Mouse (Mus musculus) Patski (cell line): ENCODE data around the gene Zdhhc14. TPM values are rescaled to one million over a fixed set of nuclear protein-coding genes. Genes with fewer than 3 reads are reported as not detected.

Experiments
- ATAC-seq: fragments of 100-300 bp; one replicate; pipeline ENCODE4 v1.8.0; 2021
- CTCF ChIA-PET: fragments of 350-600 bp; sonication (Branson Sonifier 250); formaldehyde crosslinking; loops from one replicate; lab custom pipeline; 2022; ENCODE audit warnings: inconsistent platforms; lab: Charles Lee
- POLR2A ChIA-PET: fragments of 350-600 bp; sonication (Branson Sonifier 250); formaldehyde crosslinking; loops from one replicate; lab custom pipeline; 2022; ENCODE audit warnings: antibody characterized with exemption, inconsistent platforms; lab: Charles Lee
- DNase-seq: peaks from one replicate; pipeline ENCODE4 v3.0.0-alpha.2; 2011; ENCODE audit warnings: low read depth, low spot score
- H3K27me3 ChIP-seq: fragments of 371-371 bp; one replicate; pipeline ENCODE4 v1.5.1; 2021
- CTCF ChIP-seq: fragments of 100-300 bp; IDR thresholded peaks from one replicate; pipeline ENCODE4 v1.5.1; 2021
- in situ Hi-C: fragments of 300-500 bp; cut with MboI; formaldehyde crosslinking; loops from 3 replicates; pipeline ENCODE4 v1.11.1; 2018; ENCODE audit warnings: low pct_unique_long_range_greater_than_20kb, mixed read lengths
- polyA plus RNA-seq: library from polyadenylated mRNA; unstranded; gene quantifications from one replicate; pipeline ENCODE4 v1.2.3, GENCODE M21; 2021

Gene Zdhhc14
- polyA plus RNA-seq, 1 experiment from 2014 or later: 2.4 TPM

DNA sequence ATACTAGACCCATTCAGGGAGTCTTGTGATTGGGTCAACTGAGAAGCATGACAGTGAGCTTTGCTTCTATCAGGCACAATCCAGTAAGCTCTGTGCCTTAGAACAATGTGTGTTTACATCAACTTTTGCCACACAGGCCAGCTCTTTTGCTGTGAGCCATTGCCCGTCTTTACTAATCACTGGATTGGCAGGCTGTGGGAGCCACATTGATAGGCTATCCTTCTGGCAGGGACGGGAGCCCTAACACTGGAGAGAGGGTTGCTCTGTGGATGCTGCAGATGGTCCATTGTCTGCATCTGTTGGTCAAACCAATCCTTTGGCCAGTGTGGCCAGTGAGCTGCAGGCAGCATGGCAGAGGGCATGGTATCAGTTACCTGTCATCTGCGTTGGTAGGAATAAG, 58.8 kb downstream of the Zdhhc14 start:
- in situ Hi-C loops: no loop called here
- ChIA-PET CTCF (no interaction called here), POLR2A (no interaction called here)
- H3K27me3 ChIP-seq: no peaks in the 10 kb centered on the region
- ATAC-seq: no peak
- TF ChIP-seq CTCF: no peak
- no peak for DNase-seq

DNA sequence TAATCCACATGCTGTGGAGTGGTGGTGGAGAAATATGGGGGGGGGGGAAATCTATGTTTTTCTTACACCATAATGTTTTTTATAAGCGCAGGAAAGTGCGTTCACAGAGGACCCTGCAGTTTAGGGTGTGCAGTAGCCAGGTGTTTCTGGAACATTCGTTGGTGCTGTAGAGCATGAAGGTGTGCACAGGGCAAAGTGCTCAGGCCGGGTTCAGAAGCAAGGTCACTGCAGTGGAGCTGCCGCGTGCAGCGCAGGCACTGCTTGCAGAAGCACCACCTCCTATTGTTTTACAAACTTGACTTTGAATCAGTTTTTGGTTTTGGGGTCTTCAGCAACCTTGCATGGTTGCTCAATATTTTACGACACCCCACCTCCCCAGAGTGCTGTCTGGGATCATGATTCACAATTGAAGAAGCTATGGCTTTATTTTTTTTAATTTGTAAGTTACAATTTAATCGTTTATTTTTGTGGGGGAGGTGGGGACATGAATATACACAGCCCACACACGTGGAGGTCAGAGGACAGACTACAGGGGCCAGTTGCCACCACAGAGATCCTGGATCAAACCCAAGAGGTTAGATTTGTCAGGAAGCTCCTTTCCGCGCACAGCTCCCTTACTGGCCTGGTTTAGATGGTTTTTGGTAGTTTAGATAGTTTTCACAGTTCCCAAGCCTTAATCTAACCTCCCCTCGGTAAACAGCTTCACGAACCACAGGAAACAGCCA, 59.8 kb downstream of the Zdhhc14 start:
- ATAC-seq (no peak), DNase-seq (no peak)
- ChIA-PET POLR2A (no interaction called here), CTCF (no interaction called here)
- H3K27me3 ChIP-seq: no peaks in the 10 kb centered on the region
- TF ChIP-seq CTCF: no peak
- in situ Hi-C loops: no loop called here

DNA sequence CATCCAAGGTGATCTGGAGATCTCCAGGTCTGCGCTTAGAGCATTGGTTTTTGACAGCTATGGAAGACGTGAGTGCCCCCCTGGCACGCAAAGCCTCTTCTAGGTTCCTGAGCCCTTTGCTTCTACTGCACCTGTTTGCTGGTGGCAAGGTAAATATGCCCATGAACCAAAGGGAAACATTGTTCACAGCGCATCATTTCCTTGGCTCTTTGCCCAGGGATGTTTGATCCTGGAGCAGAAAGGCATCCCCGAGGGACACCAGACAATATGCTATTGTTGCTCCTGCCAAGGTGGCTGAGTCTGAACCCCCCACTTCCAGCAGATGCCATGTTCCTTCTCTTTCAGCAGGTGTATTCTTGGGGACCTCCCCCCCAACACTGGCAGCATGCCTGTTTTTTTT, 61.2 kb downstream of the Zdhhc14 start:
- CTCF ChIA-PET: no interaction called here
- in situ Hi-C loops: no loop called here
- ATAC-seq: no peak
- H3K27me3 ChIP-seq: no peaks in the 10 kb centered on the region
- TF ChIP-seq CTCF: no peak
- no peak for DNase-seq
- POLR2A ChIA-PET: no interaction called here

DNA sequence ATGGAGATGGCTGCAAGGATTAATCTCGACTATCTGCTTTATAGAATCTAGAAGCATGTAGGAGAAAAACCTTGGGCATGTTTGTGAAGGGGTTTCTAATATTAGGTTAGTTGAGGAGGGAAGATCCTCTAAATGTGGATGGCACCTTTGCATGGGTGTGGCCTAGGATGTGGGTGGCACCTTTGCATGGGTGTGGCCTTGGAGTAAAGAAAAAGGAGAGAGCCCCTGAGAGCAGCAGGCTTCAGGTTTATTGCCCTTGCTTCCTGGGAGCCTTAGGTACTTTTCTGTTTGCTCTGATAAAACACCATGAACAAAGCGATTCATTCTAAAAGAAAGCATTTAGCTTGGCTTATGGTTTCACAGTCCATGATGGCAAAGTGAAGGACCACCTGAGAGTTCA, 62.2 kb downstream of the Zdhhc14 start:
- ChIA-PET CTCF (no interaction called here), POLR2A (interaction anchor here (1.3 kb wide), 1 partner anchor 12 kb away, joined by 3 read pairs; no protein-coding TSS in a partner anchor)
- TF ChIP-seq CTCF: no peak
- no peaks in the 10 kb centered on the region for H3K27me3 ChIP-seq
- in situ Hi-C loops: no loop called here
- ATAC-seq: no peak
- no peak for DNase-seq

DNA sequence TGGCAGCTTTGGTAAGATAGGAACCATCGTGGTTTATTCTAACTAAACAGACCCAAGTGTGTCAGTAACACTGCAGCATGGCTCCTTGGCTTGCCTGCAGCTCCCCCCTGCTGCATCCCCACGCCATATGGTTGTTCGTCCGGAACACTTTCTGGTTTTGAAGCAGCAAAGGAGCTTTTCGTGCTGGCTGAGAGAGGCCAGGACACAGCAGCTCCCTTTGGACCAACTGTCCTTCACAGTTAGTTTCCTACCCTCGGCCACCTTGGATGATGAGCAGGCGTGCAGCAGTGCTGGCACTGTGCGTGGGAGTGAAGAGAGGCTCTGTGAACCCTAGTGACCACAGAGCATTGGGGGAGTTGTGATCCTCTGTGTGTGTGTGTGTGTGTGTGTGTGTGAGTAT, 64.2 kb downstream of the Zdhhc14 start:
- H3K27me3 ChIP-seq: no peaks in the 10 kb centered on the region
- DNase-seq (no peak), ATAC-seq (no peak)
- TF ChIP-seq CTCF: no peak
- ChIA-PET CTCF (no interaction called here), POLR2A (no interaction called here)
- in situ Hi-C loops: no loop called here

DNA sequence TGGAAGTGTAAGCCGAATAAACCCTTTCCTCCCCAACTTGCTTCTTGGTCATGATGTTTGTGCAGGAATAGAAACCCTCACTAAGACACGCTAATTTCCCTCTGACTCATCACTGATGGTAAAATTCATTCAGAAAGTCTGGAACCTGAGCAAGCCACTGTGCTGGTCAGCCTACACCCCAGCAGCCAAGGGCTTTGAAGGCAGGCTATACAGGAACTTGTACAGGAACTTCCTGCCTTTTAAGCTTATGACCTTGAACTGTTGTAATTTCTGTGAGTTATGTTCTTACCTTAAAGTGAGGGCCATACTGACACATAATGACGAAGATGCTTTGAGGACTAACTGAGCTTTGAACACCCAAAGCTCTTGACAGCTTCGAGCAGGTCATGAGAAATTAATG, 67.9 kb downstream of the Zdhhc14 start:
- ChIA-PET CTCF (interaction anchor here (0.9 to 1.4 kb wide), 2 partner anchors 9 to 17 kb away, joined by 3 read pairs; no protein-coding TSS in a partner anchor), POLR2A (no interaction called here)
- DNase-seq (no peak), ATAC-seq (no peak)
- in situ Hi-C loops: loop anchor here (5.0 kb wide), 1 partner anchor 187 kb away; no protein-coding TSS in a partner anchor
- TF ChIP-seq CTCF: no peak
- H3K27me3 ChIP-seq: no peaks in the 10 kb centered on the region

DNA sequence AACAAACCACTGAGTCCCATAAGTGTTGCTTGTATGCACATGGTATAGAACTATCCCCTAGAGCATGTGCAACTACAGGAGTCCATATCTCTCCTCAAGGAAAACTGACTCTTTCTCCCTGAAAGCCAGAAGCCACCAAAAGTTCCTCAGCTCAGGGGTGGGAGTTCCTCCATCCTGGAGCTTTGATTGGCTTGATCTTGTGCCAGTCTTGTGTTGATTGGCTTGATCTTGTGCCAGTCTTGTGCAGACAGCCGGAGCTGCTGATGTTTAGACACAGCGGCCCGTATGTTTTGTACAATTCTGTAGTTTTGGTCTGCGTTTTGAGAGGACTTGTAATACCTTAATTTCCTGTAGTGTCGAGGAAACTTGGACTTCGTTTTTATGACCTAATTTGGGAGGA, 70.8 kb downstream of the Zdhhc14 start:
- in situ Hi-C loops: loop anchor here (5.0 kb wide), 1 partner anchor 184 kb away; no protein-coding TSS in a partner anchor
- TF ChIP-seq CTCF: no peak
- CTCF ChIA-PET: interaction anchor here (1.4 kb wide), 1 partner anchor 134 kb away, joined by 4 read pairs; no protein-coding TSS in a partner anchor
- ATAC-seq (no peak), DNase-seq (no peak)
- H3K27me3 ChIP-seq: no peaks in the 10 kb centered on the region
- POLR2A ChIA-PET: interaction anchor here (0.6 kb wide), 1 partner anchor 60 kb away, joined by 3 read pairs; no protein-coding TSS in a partner anchor

DNA sequence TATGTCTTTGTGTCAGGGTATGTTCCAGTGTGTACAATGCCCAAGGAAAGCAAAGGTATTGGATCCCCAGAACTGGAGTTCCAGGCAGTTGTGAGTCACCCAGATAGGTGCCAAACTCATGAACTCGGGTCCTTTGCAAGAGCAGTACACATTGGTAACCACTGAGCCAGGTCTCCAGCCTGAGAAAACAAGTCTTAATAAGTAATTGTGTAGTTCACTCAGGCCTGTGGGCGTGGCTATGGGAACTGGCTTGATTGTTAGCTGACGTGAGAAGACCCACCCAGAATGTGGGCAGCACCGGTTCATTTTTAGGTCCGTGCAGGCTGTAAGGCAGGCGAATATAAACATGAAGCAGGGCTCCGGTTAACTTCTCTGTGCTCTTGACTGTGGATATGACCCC, 73.6 kb downstream of the Zdhhc14 start:
- CTCF ChIA-PET: no interaction called here
- DNase-seq (no peak), ATAC-seq (no peak)
- no peaks in the 10 kb centered on the region for H3K27me3 ChIP-seq
- no peak for TF ChIP-seq CTCF
- POLR2A ChIA-PET: no interaction called here
- in situ Hi-C loops: loop anchor here (5.0 kb wide), 1 partner anchor 74 kb away; the partner anchor contains the start of gene Zdhhc14

DNA sequence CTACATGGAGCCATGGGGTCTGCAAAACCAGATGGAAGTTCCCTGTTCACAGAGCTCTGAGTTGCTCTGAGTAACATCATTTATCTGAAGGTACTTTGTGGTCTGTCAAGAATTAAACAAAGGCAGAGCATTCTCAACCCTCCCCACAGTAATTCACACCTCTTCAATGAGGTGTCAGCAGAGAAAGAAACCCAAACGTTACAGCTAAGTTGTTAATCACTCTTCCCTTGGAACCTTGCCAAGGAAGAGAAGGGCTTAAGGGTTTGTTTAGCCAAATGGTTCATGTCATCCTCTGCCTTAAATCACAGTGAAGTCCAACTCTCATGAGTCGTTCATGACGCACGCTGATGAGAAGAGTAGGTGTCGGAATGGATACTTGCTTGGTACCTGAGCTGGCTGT, 75.6 kb downstream of the Zdhhc14 start:
- POLR2A ChIA-PET: no interaction called here
- H3K27me3 ChIP-seq: no peaks in the 10 kb centered on the region
- CTCF ChIA-PET: no interaction called here
- peak; percentile 6 for ATAC-seq
- TF ChIP-seq CTCF: no peak
- DNase-seq: peak; percentile 89
- in situ Hi-C loops: loop anchor here (5.0 kb wide), 1 partner anchor 76 kb away; the partner anchor contains the start of gene Zdhhc14

DNA sequence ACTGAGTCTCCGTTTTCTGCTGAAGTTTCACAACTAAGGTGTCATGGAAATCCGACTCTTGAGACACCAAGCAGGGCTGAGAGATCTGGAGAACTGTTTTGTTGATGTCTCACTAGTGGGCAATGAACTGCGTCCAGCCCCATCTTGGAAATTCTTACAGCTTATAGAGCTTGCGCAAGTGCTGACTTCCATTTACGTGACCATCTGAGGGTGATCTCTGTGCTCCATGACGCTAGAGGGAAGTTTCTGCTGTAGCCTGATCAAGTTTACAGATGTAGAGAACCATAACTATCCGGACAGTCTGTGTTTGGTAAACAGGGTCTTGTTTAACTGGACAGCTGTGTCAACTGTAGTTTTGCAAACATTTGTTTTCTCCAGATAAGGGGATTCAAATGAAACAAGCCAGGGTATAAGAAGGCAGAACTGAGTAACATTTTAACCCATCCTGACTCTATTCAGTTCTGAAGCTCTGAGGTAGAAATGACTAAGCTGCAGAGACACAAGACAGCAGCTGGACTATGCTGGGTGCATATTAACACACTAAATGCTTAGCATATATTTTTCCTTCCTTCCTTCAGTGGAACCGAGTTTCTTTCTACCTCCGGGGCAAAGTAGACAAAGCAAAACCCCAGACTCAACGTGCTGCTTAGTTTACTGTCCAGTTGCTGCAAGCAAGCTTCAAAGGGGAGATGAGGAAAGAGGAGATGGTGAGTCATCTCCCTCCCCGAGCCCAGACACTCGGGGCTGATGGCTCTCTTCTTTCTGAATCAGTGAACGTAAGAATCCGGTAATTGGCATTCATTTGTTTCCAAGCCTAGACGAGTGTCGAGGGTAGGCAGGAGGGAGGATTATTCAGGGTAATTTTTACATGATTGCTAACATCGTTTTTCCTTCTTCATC, 77.0 kb downstream of the Zdhhc14 start:
- CTCF ChIA-PET: interaction anchor here (1.0 to 1.3 kb wide), 2 partner anchors 9 to 33 kb away, joined by 3 read pairs; no protein-coding TSS in a partner anchor
- in situ Hi-C loops: loop anchor here (5.0 kb wide), 1 partner anchor 77 kb away; the partner anchor contains the start of gene Zdhhc14
- peak; percentile 66 for ATAC-seq
- no peaks in the 10 kb centered on the region for H3K27me3 ChIP-seq
- POLR2A ChIA-PET: interaction anchor here (0.6 kb wide), 1 partner anchor 244 kb away, joined by 3 read pairs; no protein-coding TSS in a partner anchor
- DNase-seq: peak; percentile 74
- no peak for TF ChIP-seq CTCF
